In genomic region chr14:18773724-18774123, GRCm38 (mm10) we compare ENCODE assay signal across 18 mouse cellular contexts.
A peak's percentile ranks its signal among the peaks of the same experiment; 100 is the strongest.
DNase-seq lines count a peak whose midpoint lies in the region; ATAC-seq and TF ChIP-seq lines count a peak whose summit lies in the region.
"Had no signal": no experiment of that assay in that cellular context is flagged by ENCODE, and none has a peak within 500 bp of the region (broad histone marks: within the 10 kb centered on the region; RNA-seq: fewer than 3 reads in every experiment).

No protein-coding gene starts in this region.

- TF ChIP-seq EP300 in lung, postnatal 0 days (IDR thresholded peaks at IDR 0.05) = no peak

- H3K27ac ChIP-seq in lung, postnatal 0 days (ENCODE audit: low read length) = no peak overlapping the region
- H3K27ac ChIP-seq: heart, embryonic 13.5 days; hindbrain, embryonic 13.5 days; stomach, embryonic 15.5 days had no signal

- 48% methylated on average over 2 of the region's 2 CpGs for WGBS in lung, postnatal 0 days

- H3K9ac ChIP-seq in lung, postnatal 0 days (replicated peaks; ENCODE audit: low read depth) = no peak overlapping the region
- H3K9ac ChIP-seq: heart, embryonic 13.5 days; hindbrain, embryonic 13.5 days; stomach, embryonic 15.5 days had no signal

- no peak overlapping the region for H3K4me2 ChIP-seq in lung, postnatal 0 days (replicated peaks; ENCODE audit: low read depth, low read length)
- H3K4me2 ChIP-seq: heart, embryonic 13.5 days; hindbrain, embryonic 13.5 days; stomach, embryonic 15.5 days had no signal

- H3K27me3 ChIP-seq in lung, postnatal 0 days (replicated peaks; ENCODE audit: insufficient read depth, low read length) = no peaks in the 10 kb centered on the region
- H3K27me3 ChIP-seq: heart, embryonic 13.5 days; hindbrain, embryonic 13.5 days; megakaryocyte, embryonic 14.5 days; stomach, embryonic 15.5 days had no signal

- H3K36me3 ChIP-seq in lung, postnatal 0 days (ENCODE audit: insufficient read depth, low read length) = no peaks in the 10 kb centered on the region
- H3K36me3 ChIP-seq: G1E; heart, embryonic 13.5 days; hindbrain, embryonic 13.5 days; stomach, embryonic 15.5 days had no signal

- H3K9me3 ChIP-seq in lung, postnatal 0 days (ENCODE audit: low read length) = no peaks in the 10 kb centered on the region
- H3K9me3 ChIP-seq: G1E; heart, embryonic 13.5 days; hindbrain, embryonic 13.5 days; megakaryocyte, embryonic 14.5 days; stomach, embryonic 15.5 days had no signal

- no peaks in the 10 kb centered on the region for H3K4me1 ChIP-seq in lung, postnatal 0 days (ENCODE audit: insufficient read depth, low read depth, low read length)
- H3K4me1 ChIP-seq: megakaryocyte, embryonic 14.5 days; stomach, embryonic 15.5 days had no signal

- H3K4me3 ChIP-seq in lung, postnatal 0 days (ENCODE audit: low read depth, low read length) = no peak overlapping the region
- H3K4me3 ChIP-seq: heart, embryonic 13.5 days; hindbrain, embryonic 13.5 days; megakaryocyte, embryonic 14.5 days; stomach, embryonic 15.5 days had no signal

- DNase-seq in embryo, embryonic 10 days (ENCODE audit: low spot score) = peak; percentile 15
- no peak for DNase-seq in embryo, embryonic 11 days
- DNase-seq in lung, postnatal 0 days (ENCODE audit: low spot score) = peak; percentile 26
- DNase-seq in lung, adult 18-20 months = no peak
- peak; percentile 26 for DNase-seq in adrenal gland, postnatal 14 days
- DNase-seq in telencephalon, adult 2 months (ENCODE audit: low read depth, low spot score) = peak; percentile 55
- DNase-seq in kidney, postnatal 25 days = no peak
- DNase-seq in spleen, adult 12 weeks (ENCODE audit: low spot score) = no peak
- DNase-seq: kidney, postnatal 4 days; thymus, postnatal 25 days had no signal

- ATAC-seq in lung, postnatal 0 days = peak; percentile 60
- ATAC-seq: activated CD4-positive, CD25-positive, alpha-beta regulatory T cell, adult 4 months; forebrain, embryonic 16.5 days; intestine, postnatal 0 days had no signal

- TF ChIP-seq CTCF in lung, postnatal 0 days (IDR thresholded peaks at IDR 0.05) = no peak

Comparison
In these comparisons a context has a peak if more than half of its experiments do, and no peak if none do; other contexts are left out.
1. DNase-seq: peak in embryo, embryonic 10 days (single experiment), lung, postnatal 0 days (single experiment), adrenal gland, postnatal 14 days (single experiment) and telencephalon, adult 2 months (single experiment); none in embryo, embryonic 11 days (single experiment), lung, adult 18-20 months (0 of 2), kidney, postnatal 25 days (0 of 2) and spleen, adult 12 weeks (single experiment).